Mouse (Mus musculus) kidney, adult 2 months (tissue): Measurements from ENCODE around the gene Inha.

Experiments
- CTCF ChIP-seq: fragments of 200-500 bp; conservative IDR thresholded peaks from 2 replicates; pipeline ENCODE4 v1.5.1; 2011; ENCODE audit warnings: low read depth, mild to moderate bottlenecking, control low read depth, low read length, moderate library complexity, mixed read lengths; ENCODE audit not compliant: insufficient read depth, insufficient read length
- POLR2A ChIP-seq: fragments of 200-500 bp; IDR thresholded peaks from one replicate; pipeline ENCODE4 v1.6.1; 2011; ENCODE audit warnings: low read depth, low read length, control low read depth

DNA sequence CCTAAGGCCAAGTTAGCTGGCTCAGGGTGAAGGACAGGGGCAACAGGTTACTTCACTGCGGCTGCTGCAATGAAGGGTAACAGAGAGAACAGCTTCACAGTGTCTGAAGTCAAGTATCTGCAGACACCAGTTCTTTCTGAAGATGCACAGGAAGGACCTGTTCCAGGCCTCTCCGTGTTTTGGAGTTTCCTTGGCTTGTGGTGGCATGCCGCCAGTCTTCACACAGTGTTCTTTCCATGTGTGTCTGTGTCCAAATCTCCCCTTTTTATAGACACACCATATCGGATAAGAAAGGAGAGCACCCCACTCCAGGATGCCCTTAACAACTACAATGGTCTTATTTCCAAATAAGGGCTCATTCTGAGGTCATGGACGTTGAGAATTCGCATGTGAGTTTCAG, 37.5 kb downstream of the Inha start:
- TF ChIP-seq CTCF (no peak), POLR2A (no peak)
